Mouse (Mus musculus) small intestine, adult 2 months (tissue): Measurements from ENCODE around the gene Ocel1. TPM values are rescaled to one million over a fixed set of nuclear protein-coding genes. Genes with fewer than 3 reads are reported as not detected.
A peak's percentile ranks its signal among the peaks of the same experiment; 100 is the strongest.
"Not testable (repeated sequence)": the region's sequence is repeated elsewhere in the genome, so short reads cannot be mapped to it uniquely, and the experiment has no call there.

Source experiments
- H3K27ac ChIP-seq: fragments of 200-500 bp; 2 replicates; pipeline ENCODE4 v1.5.1; 2012; ENCODE audit warnings: low read depth, low read length, control low read depth, inconsistent platforms; ENCODE audit not compliant: insufficient read depth
- H3K27me3 ChIP-seq: fragments of 200-500 bp; 2 replicates; pipeline ENCODE4 v1.6.1; 2012; ENCODE audit warnings: mild to moderate bottlenecking, moderate library complexity, low read length, inconsistent platforms; ENCODE audit not compliant: control insufficient read depth, insufficient read depth
- H3K36me3 ChIP-seq: fragments of 200-500 bp; 2 replicates; pipeline ENCODE4 v1.6.1; 2012; ENCODE audit warnings: mild to moderate bottlenecking, low read length, control low read depth, inconsistent platforms; ENCODE audit not compliant: control insufficient read depth, insufficient read depth
- H3K4me1 ChIP-seq: fragments of 200-500 bp; 2 replicates; pipeline ENCODE4 v1.6.1; 2012; ENCODE audit warnings: low read length, inconsistent platforms, mixed read lengths; ENCODE audit not compliant: control insufficient read depth, insufficient read depth, insufficient read length
- H3K4me3 ChIP-seq: fragments of 200-500 bp; 2 replicates; pipeline ENCODE4 v1.5.1; 2012; ENCODE audit warnings: low read depth, mild to moderate bottlenecking, control low read depth, inconsistent platforms, low read length, moderate library complexity
- CTCF ChIP-seq: fragments of 200-500 bp; IDR thresholded peaks from 2 replicates; pipeline ENCODE4 v1.5.1; 2012; ENCODE audit warnings: low read depth, mild to moderate bottlenecking, control low read depth, inconsistent platforms, low read length, moderate library complexity, mixed read lengths; ENCODE audit not compliant: insufficient replicate concordance, insufficient read length; ENCODE audit errors: extremely low read depth
- POLR2A ChIP-seq: fragments of 200-500 bp; IDR thresholded peaks from 2 replicates; pipeline ENCODE4 v1.6.1; 2012; ENCODE audit warnings: low read depth, mild to moderate bottlenecking, control low read depth, inconsistent platforms, low read length, moderate library complexity
- WGBS: fragments of 180-500 bp; shearing (Covaris S2); methylation state at CpG from one replicate; pipeline ENCODE4 v1.1.7; 2018; 5-methylcytosine and 5-hydroxymethylcytosine counted together
- polyA plus RNA-seq: library from polyadenylated mRNA; depleted of rRNA; stranded (reverse); fragments of >200 nt; gene quantifications from 2 replicates; pipeline ENCODE4 v1.2.3, GENCODE M21; 2012; rRNA removed

The Ocel1 gene
- 19.7 and 70.3 TPM in 2 replicates for polyA plus RNA-seq

GRCm38 (mm10) chr8:71371236-71371848, at the start of gene Ocel1:
TSS of gene Ocel1 (plus strand) at chr8:71371298.
- TF ChIP-seq CTCF (peak; percentile 98), POLR2A (peak; percentile 68; the same call in 1 of the 2 replicates)
- no peaks in the 10 kb centered on the region for H3K27me3 ChIP-seq
- peaks cover 28% of the 10 kb centered on the region for H3K36me3 ChIP-seq
- H3K27ac ChIP-seq, result peak within 1 kb of the TSS; percentile 81
- peaks cover 22% of the 10 kb centered on the region for H3K4me1 ChIP-seq
- WGBS, result under 1% methylated on average over 68 of the region's 68 CpGs
- H3K4me3 ChIP-seq, result peak within 1 kb of the TSS; percentile 72

DNA sequence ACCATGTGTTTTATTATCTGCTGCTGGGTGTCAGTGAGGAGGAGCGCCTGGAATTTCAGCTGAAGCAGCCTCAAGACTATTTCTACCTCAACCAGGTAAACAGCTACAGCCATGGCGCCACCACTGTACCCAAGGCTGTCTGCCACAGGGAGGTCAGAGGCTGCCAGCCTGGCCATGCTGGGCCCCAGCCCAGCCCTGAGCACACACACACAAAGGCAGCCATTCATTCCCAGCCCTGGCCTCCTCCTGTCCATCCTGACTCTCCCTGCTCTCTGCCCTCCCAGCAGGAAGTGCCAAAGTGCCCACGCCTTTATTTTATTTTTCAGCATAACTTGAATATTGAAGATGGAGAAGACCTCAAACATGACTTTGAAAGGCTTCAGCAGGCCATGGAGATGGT, 48.2 kb upstream of the Ocel1 start:
- Histone ChIP-seq H3K36me3 (peaks cover 44% of the 10 kb centered on the region), H3K27ac (no peak overlapping the region), H3K27me3 (no peaks in the 10 kb centered on the region), H3K4me3 (no peak overlapping the region), H3K4me1 (no peaks in the 10 kb centered on the region)
- 84% methylated on average over 3 of the region's 3 CpGs for WGBS
- no peak for TF ChIP-seq CTCF
- no peak for TF ChIP-seq POLR2A

- H3K4me3 ChIP-seq, result no peak overlapping the region
- TF ChIP-seq POLR2A, result no peak
- TF ChIP-seq CTCF, result peak; percentile 32; the same call in 1 of the 2 replicates
- H3K27ac ChIP-seq, result no peak overlapping the region
- no peaks in the 10 kb centered on the region for H3K4me1 ChIP-seq
- H3K36me3 ChIP-seq, result peaks cover 57% of the 10 kb centered on the region
- 84% methylated on average over 1 of the region's 1 CpGs for WGBS
- no peaks in the 10 kb centered on the region for H3K27me3 ChIP-seq
Measured at GRCm38 (mm10) chr8:71324848-71325247, 46.2 kb upstream of the Ocel1 start.

- not testable (repeated sequence) for H3K4me3 ChIP-seq, H3K27me3 ChIP-seq, H3K4me1 ChIP-seq, H3K27ac ChIP-seq
- peaks cover 26% of the 10 kb centered on the region for H3K36me3 ChIP-seq
- WGBS, result 87% methylated on average over 6 of the region's 6 CpGs
Measured at GRCm38 (mm10) chr8:71337834-71338233, 33.3 kb upstream of the Ocel1 start.

- Histone ChIP-seq H3K27ac (no peak overlapping the region), H3K36me3 (peaks cover 41% of the 10 kb centered on the region), H3K4me1 (no peaks in the 10 kb centered on the region), H3K27me3 (no peaks in the 10 kb centered on the region), H3K4me3 (no peak overlapping the region)
- TF ChIP-seq POLR2A (no peak), CTCF (peak; percentile 52; the same call in 1 of the 2 replicates)
- 87% methylated on average over 5 of the region's 5 CpGs for WGBS
Measured at GRCm38 (mm10) chr8:71340625-71341024, 30.5 kb upstream of the Ocel1 start.

- TF ChIP-seq CTCF, result no peak
- H3K27ac ChIP-seq, result no peak overlapping the region
- H3K27me3 ChIP-seq, result no peaks in the 10 kb centered on the region
- peaks cover 78% of the 10 kb centered on the region for H3K36me3 ChIP-seq
- no peak overlapping the region for H3K4me3 ChIP-seq
- no peaks in the 10 kb centered on the region for H3K4me1 ChIP-seq
- WGBS, result 73% methylated on average over 1 of the region's 1 CpGs
Measured at GRCm38 (mm10) chr8:71346581-71346980, 24.5 kb upstream of the Ocel1 start.

DNA sequence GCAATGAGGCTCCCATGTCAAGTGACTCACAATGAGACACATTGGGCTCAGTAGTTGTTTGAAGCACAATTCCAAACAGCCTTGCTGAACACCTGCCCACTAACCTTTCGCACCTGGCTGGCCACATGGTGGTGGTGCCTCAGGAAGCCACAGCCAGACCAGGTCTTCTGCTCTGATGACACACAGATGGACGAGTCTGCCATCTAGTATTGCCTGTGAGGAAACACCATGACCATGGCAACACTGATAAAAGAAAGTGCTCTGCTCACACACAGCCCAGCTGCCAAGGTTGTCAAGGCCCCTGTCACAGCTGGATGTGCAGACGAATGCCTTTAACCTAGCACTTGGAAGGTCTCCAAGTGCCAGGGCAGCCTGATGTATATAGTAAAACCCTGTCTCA, 20.0 kb upstream of the Ocel1 start:
- Histone ChIP-seq H3K27me3 (no peaks in the 10 kb centered on the region), H3K4me3 (no peak overlapping the region), H3K36me3 (peaks cover 79% of the 10 kb centered on the region), H3K4me1 (no peaks in the 10 kb centered on the region), H3K27ac (no peak overlapping the region)
- WGBS, result 47% methylated on average over 3 of the region's 3 CpGs
- TF ChIP-seq CTCF (no peak), POLR2A (no peak)
